Mouse (Mus musculus) left cerebral cortex, postnatal 25 days (tissue): ENCODE measurements around the gene Sesn3. TPM values are rescaled to one million over a fixed set of nuclear protein-coding genes. Genes with fewer than 3 reads are reported as not detected.
A peak's percentile ranks its signal among the peaks of the same experiment; 100 is the strongest.
"Not testable (repeated sequence)": the region's sequence is repeated elsewhere in the genome, so short reads cannot be mapped to it uniquely, and the experiment has no call there.

ENCODE experiments used
- DNase-seq, 2 experiments: peaks; one replicate each; pipeline ENCODE4 v3.0.0; 2022; ENCODE audit warnings: low spot score in 2 of 2, mixed read lengths in 1 of 2
- intact Hi-C: fragments of 180-260 bp; cut with DNase I; formaldehyde crosslinking; loops from one replicate; pipeline ENCODE4 v1.15.1; 2025
- total RNA-seq, 2 experiments: library from RNA; stranded (reverse); gene quantifications; 2 replicates each; pipeline ENCODE4 v1.2.3; 2021

Gene Sesn3
- total RNA-seq, 2 experiments from 2014 or later: 106 to 116 TPM

DNA sequence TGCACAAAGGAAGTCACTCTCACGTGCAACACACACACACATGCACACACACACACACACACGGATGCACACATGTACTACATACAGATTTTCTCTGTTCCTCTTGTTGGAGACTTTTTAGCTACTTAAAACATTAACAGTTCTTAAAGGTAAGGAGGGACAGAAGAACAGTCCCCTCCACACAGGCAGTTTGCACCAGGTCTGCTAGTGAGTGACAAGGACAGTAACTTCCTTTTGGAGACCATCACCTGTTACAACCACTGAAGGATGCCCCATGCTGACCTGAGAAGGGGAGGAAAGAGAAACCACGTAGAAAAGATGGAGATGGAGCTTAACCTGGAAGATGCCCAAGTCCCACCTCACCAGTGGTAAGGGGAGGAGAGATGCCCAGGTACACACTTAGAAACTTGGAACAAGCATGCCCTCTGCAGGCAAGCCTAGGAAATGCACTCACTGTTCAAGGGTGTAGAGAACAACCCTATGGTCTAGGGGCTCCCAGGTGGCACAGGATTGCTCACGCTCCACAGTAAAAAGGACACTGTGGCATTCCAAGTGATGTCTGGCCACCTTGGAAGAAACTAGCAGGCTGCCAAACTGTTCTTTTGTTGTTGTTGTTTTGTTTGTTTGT, 67.3 kb downstream of the Sesn3 start:
- intact Hi-C loops: loop anchor here (1.0 to 10.0 kb wide), 4 partner anchors 353 to 493 kb away; no protein-coding TSS in a partner anchor
- DNase-seq: peak; percentile 69 to 71

DNA sequence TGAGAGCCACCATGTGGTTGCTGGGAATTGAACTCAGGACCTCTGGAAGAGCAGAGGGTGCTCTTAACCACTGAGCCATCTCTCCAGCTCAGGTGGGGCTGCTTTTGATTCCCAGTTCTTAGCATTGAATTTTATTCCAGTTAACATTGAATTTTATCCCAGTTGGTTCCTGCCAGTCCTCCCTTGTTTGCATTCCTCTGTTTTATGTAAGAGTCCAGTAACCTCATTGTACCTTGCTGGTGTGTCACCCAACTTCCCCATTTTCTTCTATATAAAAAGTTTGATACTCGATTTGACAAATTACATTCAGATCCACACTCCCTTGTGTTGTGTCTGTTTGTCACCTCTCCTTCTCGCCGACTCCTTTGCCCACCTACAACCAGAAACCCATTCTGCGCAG, 71.0 kb downstream of the Sesn3 start:
- not testable (repeated sequence) for DNase-seq
- intact Hi-C loops: loop anchor here (10.0 kb wide), 1 partner anchor 349 kb away; no protein-coding TSS in a partner anchor

DNA sequence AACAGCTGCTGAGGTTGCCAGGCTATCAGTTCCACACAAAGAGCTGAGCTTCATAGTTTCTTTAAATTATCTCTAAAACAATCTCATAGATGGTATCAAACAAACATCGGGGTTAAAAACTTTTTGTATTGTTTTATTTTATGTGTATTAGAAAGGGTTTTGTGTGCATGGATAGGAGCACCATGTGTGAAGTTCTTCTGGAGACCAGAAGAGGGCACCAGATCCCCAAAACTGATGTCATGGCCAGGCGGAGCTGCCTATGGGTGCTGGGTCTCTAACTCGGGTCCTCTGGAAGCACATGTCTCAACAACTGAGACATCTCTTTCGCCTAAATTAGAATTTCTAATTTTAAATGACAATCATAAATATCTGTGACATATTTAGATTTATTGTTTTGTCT, 73.5 kb downstream of the Sesn3 start:
- intact Hi-C loops: loop anchor here (10.0 kb wide), 1 partner anchor 346 kb away; no protein-coding TSS in a partner anchor
- peak in 1 of 2 experiments; percentile 16 for DNase-seq

DNA sequence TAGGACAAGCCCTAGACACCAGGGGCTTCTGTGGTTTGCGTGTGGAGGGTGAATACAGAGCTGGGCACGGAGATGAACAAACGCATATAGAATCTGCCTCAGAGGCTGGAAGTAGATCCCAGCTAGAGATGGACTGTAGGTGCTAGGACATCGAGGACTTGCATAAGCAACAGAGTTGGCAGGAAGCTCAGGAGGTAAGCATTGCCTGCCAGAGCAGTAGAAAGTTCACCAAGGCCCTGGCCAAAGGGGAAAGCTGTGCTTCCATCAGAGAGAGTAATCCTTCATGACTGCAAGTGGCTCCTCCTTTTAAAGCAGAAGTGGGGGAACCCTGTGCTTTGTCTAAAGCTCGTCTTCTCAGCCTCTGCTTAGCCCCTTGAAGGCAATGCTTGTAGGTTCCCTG, 74.5 kb downstream of the Sesn3 start:
- intact Hi-C loops: loop anchor here (10.0 kb wide), 1 partner anchor 345 kb away; no protein-coding TSS in a partner anchor
- no peak for DNase-seq

DNA sequence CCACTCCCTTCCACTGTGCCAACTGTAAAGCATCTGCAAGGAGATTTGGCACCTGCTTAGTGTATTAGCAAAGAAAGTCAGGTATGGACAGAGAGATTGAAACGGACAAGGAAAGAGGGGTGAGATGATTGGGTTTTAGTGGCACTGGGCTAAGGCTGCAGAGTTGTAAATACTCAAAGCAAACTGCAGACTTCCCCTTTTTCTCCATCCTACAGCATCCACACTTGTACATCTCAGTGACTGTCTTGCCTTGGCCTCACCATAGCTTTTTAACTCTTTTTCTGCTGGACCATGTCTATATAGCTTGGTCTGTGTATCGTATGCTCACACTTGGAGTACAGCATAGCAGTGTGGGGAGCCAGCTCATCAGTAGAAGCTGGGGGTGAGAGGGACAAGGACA, 75.9 kb downstream of the Sesn3 start:
- intact Hi-C loops: no loop called here
- no peak for DNase-seq

DNA sequence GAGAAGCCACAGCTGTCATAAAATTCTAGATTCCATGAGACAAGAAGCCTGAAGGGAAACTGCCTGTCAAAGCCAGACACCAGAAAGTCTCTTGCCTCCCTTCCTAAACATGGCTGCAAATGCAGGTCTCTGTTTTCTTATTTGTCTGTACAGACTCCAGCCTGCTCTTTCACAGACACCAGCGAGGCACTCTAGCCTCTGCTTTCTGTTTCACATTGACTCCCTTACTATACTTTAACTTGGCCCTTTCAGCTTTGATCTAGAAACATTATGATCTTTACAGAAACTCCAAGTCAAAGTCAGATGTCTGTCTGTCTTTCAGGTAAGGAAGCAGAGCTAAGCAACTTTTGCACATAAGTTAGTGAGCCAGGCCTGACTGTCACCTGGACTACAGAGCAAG, 77.5 kb downstream of the Sesn3 start:
- intact Hi-C loops: no loop called here
- no peak for DNase-seq

DNA sequence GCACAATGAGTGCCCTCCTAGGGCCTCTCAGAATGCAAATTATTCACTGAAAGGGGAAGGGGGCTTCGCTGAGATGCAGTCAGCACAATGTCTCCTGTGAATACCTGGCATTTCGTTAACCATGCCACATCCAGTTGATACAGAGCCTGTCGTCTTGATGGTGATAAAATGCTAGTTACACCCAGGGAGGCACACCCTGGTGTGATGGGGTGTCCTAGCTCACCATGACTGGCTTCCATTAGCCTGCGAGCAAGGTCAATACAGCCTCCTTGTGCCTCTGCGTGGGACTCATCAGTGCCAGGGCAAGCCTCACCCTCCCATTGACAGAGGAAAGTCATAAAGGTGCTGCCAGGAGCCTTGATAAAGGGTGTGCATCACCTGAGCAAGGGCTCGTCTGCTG, 80.0 kb downstream of the Sesn3 start:
- intact Hi-C loops: no loop called here

DNA sequence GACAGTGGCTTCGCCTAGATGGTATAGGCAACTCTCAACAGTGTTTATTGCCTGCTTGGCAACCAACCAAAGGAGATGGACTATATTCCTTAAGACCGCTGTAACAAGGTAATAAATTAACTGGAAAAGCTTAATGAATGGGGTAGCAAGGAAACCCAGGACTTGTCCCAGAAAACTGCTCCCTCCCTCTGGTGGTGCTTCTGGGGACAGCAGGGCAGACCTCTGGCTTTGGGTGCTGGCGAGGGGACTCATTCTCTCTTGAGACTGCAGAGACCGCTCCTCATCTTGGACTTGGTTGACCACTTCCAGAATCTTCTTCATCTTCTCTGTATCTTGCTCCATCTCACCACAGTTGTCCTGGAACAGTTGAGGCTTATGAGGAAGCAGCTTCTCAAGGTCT, 82.2 kb downstream of the Sesn3 start:
- intact Hi-C loops: no loop called here
- no peak for DNase-seq

More for the DNA sequence above, 80.0 kb downstream of the Sesn3 start:
- no peak for DNase-seq

DNA sequence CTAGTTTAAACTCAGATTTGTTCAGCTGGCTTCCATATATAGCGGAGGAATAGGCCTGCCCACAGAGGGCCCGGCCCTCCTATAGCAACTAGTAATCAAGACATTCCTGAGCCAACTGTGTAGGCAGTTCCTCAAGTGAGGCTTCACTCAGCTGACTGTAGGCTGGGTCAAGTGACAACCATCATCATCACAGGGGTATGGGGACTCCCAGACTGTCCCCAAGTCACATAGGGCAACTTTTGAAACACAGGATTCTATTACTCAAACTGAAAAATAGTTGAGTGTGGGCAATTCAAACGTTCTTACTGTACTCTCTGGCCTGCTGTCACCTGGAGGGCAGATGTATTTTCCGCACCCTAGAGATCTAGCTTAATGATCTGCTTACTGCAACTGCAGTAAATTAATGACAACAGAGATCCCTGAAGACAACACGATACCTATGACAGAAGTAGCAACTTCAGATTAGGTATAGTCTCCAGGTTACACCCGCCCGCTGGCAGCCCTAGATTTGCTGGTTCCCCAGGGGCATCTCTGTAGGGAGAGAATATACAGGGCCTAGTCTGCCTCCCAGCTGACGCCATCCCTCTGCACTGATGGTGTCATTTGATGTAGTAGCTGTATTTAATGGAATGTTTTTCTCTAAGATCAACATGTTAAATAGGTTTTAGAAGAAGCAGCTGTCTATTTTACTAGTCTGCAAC, 87.4 kb downstream of the Sesn3 start:
- no peak for DNase-seq
- intact Hi-C loops: no loop called here

DNA sequence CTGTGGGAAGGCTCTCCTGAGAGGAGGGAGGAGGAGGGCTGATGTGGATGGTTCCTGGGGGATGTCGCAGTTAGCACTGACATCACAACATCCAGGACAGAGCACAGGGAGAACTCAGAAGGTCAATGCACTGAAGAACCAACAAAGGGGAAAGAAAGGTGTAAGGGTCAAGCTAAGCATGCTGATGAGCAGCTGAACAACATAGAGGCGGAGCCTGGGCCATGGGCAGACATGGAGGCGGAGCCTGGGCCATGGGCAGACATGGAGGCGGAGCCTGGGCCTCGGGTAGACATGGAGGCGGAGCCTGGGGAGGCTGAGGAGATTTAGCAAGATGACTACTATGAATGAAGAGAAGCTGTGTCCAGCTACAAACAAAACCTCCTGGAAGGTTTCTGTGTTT, 88.7 kb downstream of the Sesn3 start:
- no peak for DNase-seq
- intact Hi-C loops: no loop called here

DNA sequence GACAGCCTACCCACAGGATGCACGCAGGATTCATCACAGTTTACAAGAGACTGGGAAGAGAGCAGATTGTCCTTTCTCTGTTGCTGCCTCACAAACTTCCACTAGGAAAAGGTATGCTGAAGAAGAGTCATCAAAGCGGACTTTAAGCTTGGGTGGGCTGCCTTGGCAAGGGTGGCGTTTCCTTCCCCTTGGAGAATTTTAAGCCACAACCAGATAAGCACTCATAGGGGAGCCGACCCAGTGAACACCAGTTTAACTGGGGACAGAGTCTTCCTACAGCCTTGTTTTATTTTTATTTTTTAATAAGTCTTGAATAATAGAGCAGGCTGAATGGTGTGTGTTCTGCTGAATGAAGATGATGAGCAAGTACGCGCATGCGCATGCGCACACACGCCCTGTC, 89.9 kb downstream of the Sesn3 start:
- no peak for DNase-seq
- intact Hi-C loops: no loop called here

DNA sequence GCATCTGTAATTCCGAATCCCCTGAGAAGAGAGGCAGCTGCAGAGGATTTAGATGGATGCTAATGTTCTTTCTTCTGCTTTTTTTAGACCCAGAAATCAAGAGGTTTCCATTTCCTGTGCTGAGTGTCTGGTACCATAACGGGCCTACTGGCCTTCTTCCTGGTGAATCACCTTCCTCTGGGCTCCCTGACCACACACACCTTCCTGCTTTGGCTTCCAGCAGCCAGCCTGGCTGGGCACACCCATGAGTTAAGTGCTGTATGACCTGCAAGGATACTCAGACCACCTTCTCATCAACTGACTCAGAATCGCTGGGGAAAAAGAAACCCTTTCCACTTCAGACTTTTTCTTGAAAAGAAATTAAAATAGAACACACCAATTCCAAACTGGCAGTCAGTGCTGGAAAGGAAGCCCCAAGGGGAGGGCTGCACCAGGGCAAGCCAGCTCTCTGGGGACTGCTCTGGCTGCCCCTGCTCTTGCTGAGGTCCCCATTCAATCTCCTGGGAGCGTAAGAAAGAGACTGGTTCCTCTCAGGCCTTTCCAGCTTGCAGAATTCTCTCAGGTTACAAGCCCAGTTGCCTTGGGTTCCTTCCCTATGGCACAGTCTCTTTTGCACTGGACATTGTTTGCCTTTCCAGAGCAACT, 90.7 kb downstream of the Sesn3 start:
- intact Hi-C loops: no loop called here
- peak in 1 of 2 experiments; percentile 26 for DNase-seq

DNA sequence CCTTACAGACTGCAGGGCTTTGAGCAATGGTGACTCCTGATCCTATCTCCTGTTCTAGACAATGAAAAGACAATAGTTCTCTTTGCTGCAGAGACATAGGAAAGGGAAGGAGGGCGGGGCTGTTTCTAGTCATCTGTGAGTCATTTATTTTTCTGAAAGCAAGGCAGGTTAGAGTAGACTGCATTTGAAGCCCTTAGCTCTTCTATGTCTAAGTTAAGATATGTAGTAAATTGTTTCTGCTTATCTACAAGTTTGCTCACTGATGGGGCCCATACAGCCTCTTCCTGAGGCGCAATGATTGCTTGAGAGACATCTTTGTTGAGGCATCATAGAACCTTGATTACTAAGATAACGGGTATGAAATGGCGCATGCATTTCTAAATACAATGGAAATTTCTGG, 93.0 kb downstream of the Sesn3 start:
- DNase-seq: no peak
- intact Hi-C loops: no loop called here

DNA sequence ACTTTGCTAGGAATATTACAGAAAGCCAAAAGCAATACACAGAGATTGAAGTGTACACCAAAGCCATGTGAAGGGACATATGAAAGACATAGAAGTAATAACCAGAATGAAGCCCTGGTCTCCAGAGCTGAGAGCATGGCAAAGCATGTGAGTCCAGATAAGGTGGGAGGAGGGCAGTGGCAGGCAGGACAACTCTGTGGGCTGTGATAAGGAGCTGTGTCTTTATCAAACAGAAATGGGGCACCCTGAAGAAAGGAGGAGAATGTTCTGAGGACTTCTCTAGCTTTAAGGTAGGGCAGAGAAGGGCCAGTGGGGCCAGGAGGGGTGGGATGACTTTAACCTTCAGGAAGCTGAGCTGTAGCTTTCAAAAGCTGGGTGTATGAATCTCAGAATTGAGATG, 94.4 kb downstream of the Sesn3 start:
- no peak for DNase-seq
- intact Hi-C loops: no loop called here

DNA sequence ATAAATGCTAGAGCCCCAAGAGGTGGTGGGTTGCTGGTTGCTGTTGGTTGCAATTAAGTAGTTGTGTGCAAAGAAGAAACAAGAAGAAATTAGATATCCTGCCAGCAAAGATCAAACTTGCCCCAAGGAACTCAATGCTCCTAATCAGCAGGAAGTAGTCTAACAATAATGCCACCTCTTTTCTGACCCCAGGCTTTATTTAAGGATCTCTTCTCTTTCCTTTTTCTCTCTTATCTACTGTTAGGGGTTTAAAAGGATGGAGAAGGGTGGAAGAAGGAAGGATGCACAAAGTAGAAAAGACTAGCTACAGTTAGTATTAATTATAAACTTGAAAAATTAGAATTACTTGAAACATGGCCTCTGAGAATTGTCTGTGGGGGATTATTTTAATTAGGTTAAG, 97.6 kb downstream of the Sesn3 start:
- DNase-seq: no peak
- intact Hi-C loops: loop anchor here (1.0 kb wide), 1 partner anchor 18 kb away; no protein-coding TSS in a partner anchor

DNA sequence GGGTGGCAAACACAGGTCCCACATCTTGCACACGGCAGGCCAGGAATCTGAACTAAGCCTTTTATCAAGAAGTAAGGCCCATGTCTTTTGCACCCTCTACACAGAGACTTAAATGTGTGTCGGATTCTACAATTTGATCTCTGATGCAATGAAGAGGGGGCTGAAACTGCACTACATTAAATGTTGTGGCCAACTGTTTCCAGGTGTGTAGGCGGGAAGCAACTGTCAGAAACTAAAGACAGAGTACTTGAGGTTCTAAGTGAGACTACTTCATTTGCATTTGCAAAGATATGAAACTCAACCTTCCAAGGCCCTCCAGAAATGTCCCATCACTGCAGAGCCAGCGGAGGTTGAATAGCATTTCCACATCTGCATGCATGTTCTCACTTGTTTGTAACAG, 101.3 kb downstream of the Sesn3 start:
- intact Hi-C loops: no loop called here
- DNase-seq: peak in 1 of 2 experiments; percentile 68

DNA sequence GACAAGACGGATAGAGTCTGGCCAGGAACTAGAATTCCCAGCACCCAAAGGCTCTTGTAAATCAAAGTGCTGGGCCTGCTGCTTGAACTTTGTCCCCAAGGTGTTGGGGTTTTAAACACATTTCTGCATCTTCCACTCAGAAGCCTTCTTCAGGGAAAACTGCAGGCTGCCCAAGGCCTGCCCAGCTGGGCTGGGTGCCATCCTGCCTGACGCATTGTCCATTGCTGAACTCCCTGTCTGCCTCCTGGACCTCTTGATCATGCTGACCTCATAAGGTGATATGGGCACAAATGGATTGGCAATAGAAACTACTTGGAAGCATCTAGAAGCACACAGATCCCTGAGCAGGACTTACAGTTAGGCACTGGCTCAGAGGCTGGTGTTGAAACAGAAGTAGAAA, 103.3 kb downstream of the Sesn3 start:
- intact Hi-C loops: no loop called here
- no peak for DNase-seq

DNA sequence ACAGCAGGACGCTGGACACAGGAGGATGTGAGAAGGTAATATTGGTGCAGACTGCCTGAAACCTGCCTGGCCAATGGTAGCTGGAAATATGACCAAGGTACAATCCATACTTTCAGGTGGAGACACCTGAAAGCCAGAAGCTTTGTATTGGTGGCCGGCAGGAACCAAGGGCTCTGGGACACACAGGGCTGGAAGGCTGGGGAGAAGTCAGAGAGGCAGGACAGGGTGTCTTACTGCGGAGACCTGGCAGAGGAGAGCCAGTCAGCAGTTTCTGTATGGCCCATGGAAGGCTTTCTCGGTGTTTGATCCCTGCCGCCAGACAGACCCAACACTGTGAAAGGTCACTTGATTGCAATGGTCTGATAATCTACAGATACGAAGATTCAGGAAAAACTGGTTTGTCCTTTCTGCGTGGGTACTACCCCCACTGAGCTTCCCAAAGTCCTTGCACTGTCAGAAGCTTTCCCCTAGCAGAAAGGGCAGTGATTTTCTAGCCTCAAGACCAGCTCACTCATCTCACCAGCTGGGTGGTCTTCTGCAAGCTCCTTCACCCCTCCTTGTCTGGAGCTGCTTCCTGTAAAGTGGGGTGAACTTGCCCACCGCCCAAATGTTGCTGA, 105.0 kb downstream of the Sesn3 start:
- DNase-seq: no peak
- intact Hi-C loops: loop anchor here (2.0 to 5.0 kb wide), 2 partner anchors 103 to 121 kb away; partner anchors contain the start of genes Cwc15, Kdm4d and Sesn3

DNA sequence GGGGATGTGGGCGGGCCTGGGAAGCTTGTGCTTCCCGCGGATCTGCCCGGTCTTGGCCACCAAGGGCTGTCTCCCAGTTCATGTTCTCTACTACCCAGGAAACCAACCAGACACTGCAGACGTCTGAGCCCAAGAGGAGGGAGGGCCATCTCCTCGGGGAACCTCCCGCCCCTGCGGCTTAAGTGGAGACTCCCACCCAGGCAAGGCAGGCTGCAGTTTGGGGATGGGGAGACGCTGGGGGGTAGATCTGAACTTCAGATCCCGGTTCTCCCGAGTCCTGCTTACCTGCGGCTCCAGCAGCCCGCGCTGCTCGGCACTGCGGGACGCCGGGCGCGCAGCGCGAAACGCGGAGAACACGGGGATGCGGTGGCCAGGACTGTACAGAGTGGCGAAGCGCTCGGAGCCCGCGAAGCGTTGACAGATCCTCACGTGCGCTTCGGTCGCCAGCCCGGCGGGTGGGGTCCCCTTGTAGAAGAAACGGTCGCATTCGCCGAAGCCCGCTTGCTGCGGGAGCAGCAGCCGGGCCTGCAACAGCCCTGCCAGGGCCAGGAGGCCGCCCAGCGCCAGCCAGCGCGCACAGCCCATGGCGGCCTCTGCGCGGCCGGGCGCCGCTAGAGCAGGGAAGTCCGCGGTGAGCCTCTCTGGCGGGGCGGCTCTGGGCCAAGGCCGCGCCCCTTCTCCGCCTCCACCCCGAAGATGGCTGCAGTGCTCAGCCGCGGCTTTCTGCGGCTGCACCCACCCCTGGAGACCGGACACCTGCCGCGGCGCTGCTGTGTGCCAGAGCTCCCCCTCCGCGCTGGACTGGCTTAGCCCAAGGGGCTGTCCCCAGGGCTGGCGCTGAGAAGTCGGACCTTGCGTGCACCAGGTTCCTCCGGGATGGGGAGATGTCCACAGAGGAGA, 105.8 kb downstream of the Sesn3 start:
- intact Hi-C loops: loop anchor here (2.0 to 5.0 kb wide), 2 partner anchors 103 to 120 kb away; partner anchors contain the start of genes Cwc15, Kdm4d and Sesn3
- DNase-seq: peak; percentile 84 to 87
